Mouse (Mus musculus) ES-E14 (cell line): ENCODE results near the gene Golga4.

Source experiments
- HCFC1 ChIP-seq: IDR thresholded peaks from 2 replicates; pipeline ENCODE4 v1.6.1; 2012; ENCODE audit warnings: low read length, inconsistent platforms, borderline replicate concordance; ENCODE audit not compliant: insufficient read depth
- ZNF384 ChIP-seq: IDR thresholded peaks from 2 replicates; pipeline ENCODE4 v1.6.1; 2012; ENCODE audit warnings: low read depth, low read length, inconsistent platforms

GRCm38 (mm10) chr9:118608556-118608955 lies 102.5 kb downstream of the Golga4 start:
- TF ChIP-seq HCFC1: no peak
- peak; percentile 42; the same call in 1 of the 2 replicates for TF ChIP-seq ZNF384
